ENCODE assay signal across 9 mouse cellular contexts in the genomic region with DNA sequence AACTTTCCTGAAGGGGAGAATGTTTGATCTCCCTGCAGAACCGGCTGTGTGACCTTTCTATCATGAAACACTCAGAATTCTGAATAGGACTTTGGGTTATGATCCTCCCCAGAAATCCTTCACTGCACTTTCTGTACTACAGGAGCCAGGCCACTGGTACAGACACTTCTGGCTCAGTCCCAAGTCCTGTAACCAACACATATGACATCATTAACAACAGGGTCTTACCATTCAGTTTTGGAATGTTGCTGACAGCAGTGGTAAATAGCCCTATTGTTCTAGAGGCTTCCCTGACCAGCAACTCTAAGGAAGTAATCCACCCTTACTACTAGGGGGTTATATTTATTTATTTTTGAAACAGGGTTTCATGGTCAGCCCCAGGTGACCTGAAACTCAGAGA. TPM values are rescaled to one million over a fixed set of nuclear protein-coding genes. Genes with fewer than 3 reads are reported as not detected.
A peak's percentile ranks its signal among the peaks of the same experiment; 100 is the strongest.
DNase-seq lines count a peak whose midpoint lies in the region; ATAC-seq and TF ChIP-seq lines count a peak whose summit lies in the region.
"Had no signal": no experiment of that assay in that cellular context is flagged by ENCODE, and none has a peak within 500 bp of the region (broad histone marks: within the 10 kb centered on the region; RNA-seq: fewer than 3 reads in every experiment).

Gene Proca1 (plus strand): TSS at position 280 of the 400 bp plus-strand sequence.

- no peak for TF ChIP-seq POLR2A in kidney, adult 2 months (IDR thresholded peaks at IDR 0.05; ENCODE audit: low read depth, low read length)

- no peaks in the 10 kb centered on the region for H3K36me3 ChIP-seq in kidney, adult 2 months (ENCODE audit: control insufficient read depth, insufficient read depth, low read length)
- H3K36me3 ChIP-seq in forebrain, embryonic 15.5 days: peaks cover 24% of the 10 kb centered on the region
- no peaks in the 10 kb centered on the region for H3K36me3 ChIP-seq in liver, embryonic 15.5 days (replicated peaks)

- H3K9me3 ChIP-seq in forebrain, embryonic 15.5 days: no peaks in the 10 kb centered on the region
- H3K9me3 ChIP-seq in liver, embryonic 15.5 days (replicated peaks): no peaks in the 10 kb centered on the region

- H3K4me2 ChIP-seq in forebrain, embryonic 15.5 days (replicated peaks): 0 out of 2 replicates have a peak within 1 kb of the TSS, but pooled peaks have one; percentile 34
- H3K4me2 ChIP-seq in liver, embryonic 15.5 days: peak within 1 kb of the TSS; percentile 87

- no peak within 1 kb of the TSS for H3K4me3 ChIP-seq in kidney, adult 2 months (ENCODE audit: insufficient read depth, low read depth, low read length)
- peak within 1 kb of the TSS; percentile 30; the same call in 1 of the 2 replicates for H3K4me3 ChIP-seq in forebrain, embryonic 15.5 days
- peak within 1 kb of the TSS; percentile 64 for H3K4me3 ChIP-seq in liver, embryonic 15.5 days (replicated peaks)

- peak; percentile 16 for DNase-seq in kidney, postnatal 14 days
- DNase-seq in kidney, adult 2 months: no peak
- DNase-seq in adrenal gland, postnatal 14 days: no peak
- no peak for DNase-seq in layer of hippocampus, adult 11-12 months (ENCODE audit: low spot score)
- no peak for DNase-seq in c-Kit-positive CD71-positive TER-119-positive erythroid progenitor cells, embryonic 14.5 days (ENCODE audit: low spot score)
- DNase-seq: layer of hippocampus, postnatal 36 days had no signal

- 50% methylated on average over 1 of the region's 1 CpGs for WGBS in kidney, adult 2 months
- 72% methylated on average over 1 of the region's 1 CpGs for WGBS in forebrain, embryonic 15.5 days
- WGBS in liver, embryonic 15.5 days (ENCODE audit: insufficient replicate concordance): 67% methylated on average over 1 of the region's 1 CpGs

- no peak for ATAC-seq in forebrain, embryonic 15.5 days (replicated peaks)
- ATAC-seq in liver, embryonic 15.5 days (ENCODE audit: insufficient read depth): no peak
- ATAC-seq in megakaryocyte progenitor cell, adult 5-6 weeks (replicated peaks; ENCODE audit: poor library complexity): no peak

- H3K27me3 ChIP-seq in kidney, adult 2 months (replicated peaks; ENCODE audit: control insufficient read depth, insufficient read depth, low read length): no peaks in the 10 kb centered on the region
- no peaks in the 10 kb centered on the region for H3K27me3 ChIP-seq in forebrain, embryonic 15.5 days
- peaks cover 53% of the 10 kb centered on the region for H3K27me3 ChIP-seq in liver, embryonic 15.5 days

- TF ChIP-seq CTCF in kidney, adult 2 months (conservative IDR thresholded peaks at IDR 0.05; ENCODE audit: insufficient read depth, insufficient read length, low read depth, low read length): no peak

- no peak within 1 kb of the TSS for H3K27ac ChIP-seq in kidney, adult 2 months (ENCODE audit: insufficient read depth, low read depth, low read length)
- H3K27ac ChIP-seq in forebrain, embryonic 15.5 days (replicated peaks): no peak within 1 kb of the TSS
- no peak within 1 kb of the TSS for H3K27ac ChIP-seq in liver, embryonic 15.5 days (replicated peaks)

- peaks cover 16% of the 10 kb centered on the region for H3K4me1 ChIP-seq in kidney, adult 2 months (ENCODE audit: control insufficient read depth, insufficient read depth, low read length)
- peaks cover 21% of the 10 kb centered on the region for H3K4me1 ChIP-seq in forebrain, embryonic 15.5 days
- H3K4me1 ChIP-seq in liver, embryonic 15.5 days (replicated peaks): peaks cover 36% of the 10 kb centered on the region

- no peak within 1 kb of the TSS for H3K9ac ChIP-seq in forebrain, embryonic 15.5 days (replicated peaks)
- H3K9ac ChIP-seq in liver, embryonic 15.5 days: no peak within 1 kb of the TSS

RNA-seq across cellular contexts. Expression of gene Proca1, which starts in this region (rescaled TPM):
- 1.2 and 1.8 TPM in 2 replicates for polyA plus RNA-seq in kidney, adult 2 months (2012; rRNA removed)
- total RNA-seq in adrenal gland, postnatal 14 days (2021): 17.6 and 26.3 TPM in 2 replicates
- polyA plus RNA-seq in forebrain, embryonic 15.5 days (2015; fragmentation: Nextera tagmentation; extraction: Ambion mirVana): 1.3 TPM in 2 replicates
- polyA plus RNA-seq in liver, embryonic 15.5 days (2015; fragmentation: Nextera tagmentation; extraction: Ambion mirVana): 0.24 and 0.55 TPM in 2 replicates
- total RNA-seq in megakaryocyte progenitor cell, adult 5-6 weeks (2015): 0.10 and 0.15 TPM in 2 replicates
- not detected in 2 replicates for total RNA-seq in megakaryocyte progenitor cell, adult 5-6 weeks (2017)

Comparison
In these comparisons a context has a peak if more than half of its experiments do, and no peak if none do; other contexts are left out.
1. RNA of gene Proca1 (total RNA-seq): 17.6 to 26.3 TPM in adrenal gland, postnatal 14 days; 0.10 to 0.15 TPM in megakaryocyte progenitor cell, adult 5-6 weeks; every median in the first group is over 10 times any median in the second.